Comparison of ENCODE assay signal across 26 mouse cellular contexts in genomic region chr14:84535264-84535663, GRCm38 (mm10).
DNase-seq lines count a peak whose midpoint lies in the region; ATAC-seq and TF ChIP-seq lines count a peak whose summit lies in the region.
"Had no signal": no experiment of that assay in that cellular context is flagged by ENCODE, and none has a peak within 500 bp of the region (broad histone marks: within the 10 kb centered on the region; RNA-seq: fewer than 3 reads in every experiment).

No protein-coding gene starts in this region.

- H3K4me1 ChIP-seq in forebrain, embryonic 13.5 days, result peaks cover 9% of the 10 kb centered on the region
- peaks cover 8% of the 10 kb centered on the region; the same call in 1 of the 2 replicates for H3K4me1 ChIP-seq in forebrain, embryonic 12.5 days
- H3K4me1 ChIP-seq in midbrain, embryonic 11.5 days (ENCODE audit: control insufficient read depth, insufficient read depth, low read length), result no peaks in the 10 kb centered on the region
- no peaks in the 10 kb centered on the region for H3K4me1 ChIP-seq in midbrain, postnatal 0 days (ENCODE audit: insufficient read depth, low read length)
- H3K4me1 ChIP-seq in forebrain, postnatal 0 days (ENCODE audit: insufficient read depth), result no peaks in the 10 kb centered on the region
- H3K4me1 ChIP-seq: embryonic facial prominence, embryonic 12.5 days; embryonic facial prominence, embryonic 15.5 days; heart, embryonic 10.5 days; heart, embryonic 13.5 days had no signal

- DNase-seq in midbrain, embryonic 11.5 days (ENCODE audit: low spot score, missing footprints), result peak; percentile 59
- no peak for DNase-seq in midbrain, postnatal 0 days (ENCODE audit: low spot score)
- DNase-seq in forebrain, postnatal 0 days, result peak; percentile 17
- no peak for DNase-seq in lung, postnatal 25 days (ENCODE audit: low spot score)
- DNase-seq in cerebellum, adult 9-10 months, result no peak
- DNase-seq: adrenal gland, adult 8-10 months; adrenal gland, postnatal 25 days; cerebellum, adult 18-20 months; cerebellum, adult 9-11 months; cerebellum, postnatal 25 days; gastrocnemius, postnatal 10 days; gastrocnemius, postnatal 36 days; heart, adult 2 months; heart, postnatal 14 days; heart, postnatal 4 days had no signal

- H3K27ac ChIP-seq in forebrain, embryonic 13.5 days, result no peak overlapping the region
- no peak overlapping the region for H3K27ac ChIP-seq in forebrain, embryonic 12.5 days
- no peak overlapping the region for H3K27ac ChIP-seq in midbrain, embryonic 11.5 days (ENCODE audit: low read depth, low read length)
- no peak overlapping the region for H3K27ac ChIP-seq in midbrain, postnatal 0 days (ENCODE audit: low read depth, low read length)
- H3K27ac ChIP-seq in forebrain, postnatal 0 days (ENCODE audit: low read depth, low read length), result no peak overlapping the region
- H3K27ac ChIP-seq: embryonic facial prominence, embryonic 12.5 days; embryonic facial prominence, embryonic 15.5 days; heart, adult 2 months; heart, embryonic 10.5 days; heart, embryonic 13.5 days; hindbrain, embryonic 14.5 days; hindbrain, postnatal 0 days had no signal

- no peaks in the 10 kb centered on the region for H3K9me3 ChIP-seq in forebrain, embryonic 13.5 days (replicated peaks)
- H3K9me3 ChIP-seq in forebrain, embryonic 12.5 days, result no peaks in the 10 kb centered on the region
- no peaks in the 10 kb centered on the region for H3K9me3 ChIP-seq in midbrain, embryonic 11.5 days (ENCODE audit: control insufficient read depth, low read length)
- no peaks in the 10 kb centered on the region for H3K9me3 ChIP-seq in midbrain, postnatal 0 days (ENCODE audit: low read length)
- no peaks in the 10 kb centered on the region for H3K9me3 ChIP-seq in forebrain, postnatal 0 days (ENCODE audit: low read length)
- H3K9me3 ChIP-seq: embryonic facial prominence, embryonic 12.5 days; embryonic facial prominence, embryonic 15.5 days; heart, embryonic 10.5 days; heart, embryonic 13.5 days had no signal

- H3K4me3 ChIP-seq in forebrain, embryonic 13.5 days, result no peak overlapping the region
- no peak overlapping the region for H3K4me3 ChIP-seq in forebrain, embryonic 12.5 days (replicated peaks)
- H3K4me3 ChIP-seq in midbrain, embryonic 11.5 days (ENCODE audit: low read depth, low read length), result no peak overlapping the region
- no peak overlapping the region for H3K4me3 ChIP-seq in midbrain, postnatal 0 days (ENCODE audit: low read depth, low read length)
- H3K4me3 ChIP-seq in forebrain, postnatal 0 days (ENCODE audit: low read depth, low read length), result no peak overlapping the region
- H3K4me3 ChIP-seq: embryonic facial prominence, embryonic 12.5 days; embryonic facial prominence, embryonic 15.5 days; heart, adult 2 months; heart, embryonic 10.5 days; heart, embryonic 13.5 days had no signal

- no peaks in the 10 kb centered on the region for H3K27me3 ChIP-seq in forebrain, embryonic 13.5 days
- no peaks in the 10 kb centered on the region for H3K27me3 ChIP-seq in forebrain, embryonic 12.5 days
- no peaks in the 10 kb centered on the region for H3K27me3 ChIP-seq in midbrain, embryonic 11.5 days (ENCODE audit: control insufficient read depth, insufficient read depth, low read length)
- no peaks in the 10 kb centered on the region for H3K27me3 ChIP-seq in midbrain, postnatal 0 days (ENCODE audit: insufficient read depth, low read length)
- H3K27me3 ChIP-seq in forebrain, postnatal 0 days (ENCODE audit: insufficient read depth, low read length), result no peaks in the 10 kb centered on the region
- H3K27me3 ChIP-seq: embryonic facial prominence, embryonic 12.5 days; embryonic facial prominence, embryonic 15.5 days; heart, embryonic 13.5 days had no signal

- ATAC-seq in forebrain, embryonic 13.5 days, result peak; percentile 41; the same call in 1 of the 2 replicates
- ATAC-seq in forebrain, embryonic 12.5 days (ENCODE audit: low FRiP score), result no peak
- ATAC-seq in midbrain, embryonic 11.5 days (ENCODE audit: low FRiP score), result no peak
- ATAC-seq in midbrain, postnatal 0 days (ENCODE audit: low FRiP score), result no peak
- ATAC-seq in forebrain, postnatal 0 days, result no peak
- ATAC-seq: activated CD4-positive, CD25-positive, alpha-beta regulatory T cell, adult 4 months; hindbrain, postnatal 0 days; inflammation-experienced regulatory T-cells, adult 6 months; intestine, embryonic 16.5 days had no signal

- H3K9ac ChIP-seq in forebrain, embryonic 13.5 days, result no peak overlapping the region
- H3K9ac ChIP-seq in forebrain, embryonic 12.5 days, result no peak overlapping the region
- H3K9ac ChIP-seq in midbrain, embryonic 11.5 days (ENCODE audit: low read length), result no peak overlapping the region
- H3K9ac ChIP-seq in midbrain, postnatal 0 days (replicated peaks; ENCODE audit: low read length, poor library complexity, severe bottlenecking), result no peak overlapping the region
- no peak overlapping the region for H3K9ac ChIP-seq in forebrain, postnatal 0 days
- H3K9ac ChIP-seq: embryonic facial prominence, embryonic 12.5 days; embryonic facial prominence, embryonic 15.5 days; heart, embryonic 13.5 days; hindbrain, embryonic 14.5 days had no signal

- no peak for TF ChIP-seq CTCF in midbrain, postnatal 0 days (IDR thresholded peaks at IDR 0.05)
- TF ChIP-seq CTCF in forebrain, postnatal 0 days (IDR thresholded peaks at IDR 0.05; ENCODE audit: low read depth), result no peak

- H3K36me3 ChIP-seq in forebrain, embryonic 13.5 days (ENCODE audit: poor library complexity, severe bottlenecking), result no peaks in the 10 kb centered on the region
- H3K36me3 ChIP-seq in forebrain, embryonic 12.5 days (replicated peaks), result no peaks in the 10 kb centered on the region
- H3K36me3 ChIP-seq in midbrain, embryonic 11.5 days (ENCODE audit: control insufficient read depth, insufficient read depth, low read length), result no peaks in the 10 kb centered on the region
- H3K36me3 ChIP-seq in midbrain, postnatal 0 days (ENCODE audit: insufficient read depth, low read length), result peaks cover 5% of the 10 kb centered on the region; the same call in 1 of the 2 replicates
- H3K36me3 ChIP-seq in forebrain, postnatal 0 days (ENCODE audit: insufficient read depth), result no peaks in the 10 kb centered on the region
- H3K36me3 ChIP-seq: embryonic facial prominence, embryonic 15.5 days; heart, embryonic 10.5 days; heart, embryonic 13.5 days had no signal

- H3K4me2 ChIP-seq in forebrain, embryonic 13.5 days, result no peak overlapping the region
- no peak overlapping the region for H3K4me2 ChIP-seq in forebrain, embryonic 12.5 days
- no peak overlapping the region for H3K4me2 ChIP-seq in midbrain, embryonic 11.5 days
- no peak overlapping the region for H3K4me2 ChIP-seq in midbrain, postnatal 0 days (ENCODE audit: low read depth, low read length, poor library complexity, severe bottlenecking)
- no peak overlapping the region for H3K4me2 ChIP-seq in forebrain, postnatal 0 days (ENCODE audit: low read depth)
- H3K4me2 ChIP-seq: embryonic facial prominence, embryonic 12.5 days; embryonic facial prominence, embryonic 15.5 days; heart, embryonic 13.5 days; hindbrain, embryonic 14.5 days had no signal

Comparison
In these comparisons a context has a peak if more than half of its experiments do, and no peak if none do; other contexts are left out.
1. DNase-seq: peak in midbrain, embryonic 11.5 days (single experiment) and forebrain, postnatal 0 days (single experiment); none in midbrain, postnatal 0 days (single experiment), lung, postnatal 25 days (single experiment) and cerebellum, adult 9-10 months (single experiment).